Mouse (Mus musculus) CH12.LX (cell line): ENCODE measurements at regions not wholly inside any gene's neighbourhood (a gene's known extent, or its start where the extent isn't known, plus 50 kb on each side); places are given as distances from the start of the nearest gene placed in this dataset.

Experiments used
- BHLHE40 ChIP-seq: IDR thresholded peaks from 2 replicates; pipeline ENCODE4 v1.6.1; 2011; ENCODE audit warnings: mild to moderate bottlenecking, low read depth, low read length, improper control_type of control experiment
- CTCF ChIP-seq, 2 experiments: IDR thresholded peaks in 1 of 2; conservative IDR thresholded peaks in 1 of 2; 2 replicates each; pipeline ENCODE4 v1.5.1; 2011 to 2012; ENCODE audit warnings: low read depth in 2 of 2, low read length in 2 of 2, improper control_type of control experiment in 1 of 2, inconsistent platforms in 1 of 2, mild to moderate bottlenecking in 1 of 2, moderate library complexity in 1 of 2
- ELF1 ChIP-seq: IDR thresholded peaks from 2 replicates; pipeline ENCODE4 v1.6.1; 2014; ENCODE audit warnings: low read depth, mild to moderate bottlenecking, inconsistent platforms, low read length, improper control_type of control experiment
- GABPA ChIP-seq: IDR thresholded peaks from 2 replicates; pipeline ENCODE4 v1.6.1; 2012; ENCODE audit warnings: low read depth, low read length, improper control_type of control experiment, inconsistent platforms; ENCODE audit not compliant: insufficient replicate concordance
- KAT2A ChIP-seq: IDR thresholded peaks from 2 replicates; pipeline ENCODE4 v1.6.1; 2012; ENCODE audit warnings: low read length, improper control_type of control experiment, inconsistent platforms; ENCODE audit not compliant: insufficient replicate concordance
- MAFK ChIP-seq: IDR thresholded peaks from 2 replicates; pipeline ENCODE4 v1.6.1; 2011; ENCODE audit warnings: low read length, improper control_type of control experiment; ENCODE audit not compliant: insufficient replicate concordance
- MXI1 ChIP-seq: IDR thresholded peaks from 2 replicates; pipeline ENCODE4 v1.6.1; 2011; ENCODE audit warnings: mild to moderate bottlenecking, low read depth, low read length, improper control_type of control experiment
- NELFE ChIP-seq: IDR thresholded peaks from 2 replicates; pipeline ENCODE4 v1.6.1; 2011; ENCODE audit warnings: low read depth, low read length, improper control_type of control experiment
- POLR2A ChIP-seq: IDR thresholded peaks from 2 replicates; pipeline ENCODE4 v1.6.1; 2011; ENCODE audit warnings: low read depth, mild to moderate bottlenecking, improper control_type of control experiment, low read length
- POLR2AphosphoS2 ChIP-seq: IDR thresholded peaks from 2 replicates; pipeline ENCODE4 v1.6.1; 2011; ENCODE audit warnings: low read depth, low read length, improper control_type of control experiment
- SMC3 ChIP-seq: IDR thresholded peaks from 2 replicates; pipeline ENCODE4 v1.6.1; 2011; ENCODE audit warnings: low read depth, low read length, improper control_type of control experiment
- USF1 ChIP-seq: IDR thresholded peaks from 2 replicates; pipeline ENCODE4 v1.6.1; 2014; ENCODE audit warnings: low read depth, mild to moderate bottlenecking, inconsistent platforms, low read length, improper control_type of control experiment
- ZKSCAN1 ChIP-seq: IDR thresholded peaks from 2 replicates; pipeline ENCODE4 v1.6.1; 2012; ENCODE audit warnings: low read depth, inconsistent platforms, low read length, improper control_type of control experiment, borderline replicate concordance
- ZNF384 ChIP-seq: IDR thresholded peaks from 2 replicates; pipeline ENCODE4 v1.6.1; 2012; ENCODE audit warnings: low read depth, low read length, improper control_type of control experiment, inconsistent platforms

DNA sequence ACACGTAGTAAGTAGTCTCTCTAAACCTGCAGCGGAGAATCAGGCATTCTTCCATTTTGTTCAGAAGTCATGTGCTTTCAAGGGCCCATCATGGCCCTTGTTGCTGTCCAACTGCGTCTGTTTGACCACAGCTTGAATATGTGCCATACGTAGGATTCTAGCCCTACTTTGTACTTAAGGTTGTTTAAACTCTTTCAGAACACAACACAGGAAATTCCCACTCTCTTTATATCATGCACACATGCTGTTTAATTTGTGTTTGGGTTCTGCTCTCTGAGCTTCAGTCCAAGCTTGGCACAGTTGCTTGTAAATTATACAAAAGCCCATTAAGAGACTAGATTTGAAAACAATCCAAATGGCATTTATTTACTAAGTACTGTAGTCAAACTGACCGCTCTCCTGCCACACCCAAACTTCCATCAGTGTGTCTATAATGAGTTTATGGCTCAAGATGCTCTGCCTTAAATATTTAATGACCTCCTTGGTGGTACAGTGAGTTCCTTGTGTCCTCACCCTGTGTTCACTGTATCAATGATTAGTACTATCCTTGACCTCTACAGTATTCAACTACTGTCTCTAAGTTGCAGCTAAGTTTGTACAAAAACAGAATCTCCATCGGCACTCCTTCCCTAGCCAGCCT, 76.4 kb upstream of the 4933415F23Rik start:
- TF ChIP-seq BHLHE40, result no peak
- TF ChIP-seq POLR2AphosphoS2, result no peak
- no peak for TF ChIP-seq POLR2A
- no peak for TF ChIP-seq MAFK
- no peak for TF ChIP-seq SMC3
- TF ChIP-seq CTCF (conservative IDR thresholded peaks at IDR 0.05 in 1 of 2, IDR thresholded peaks at IDR 0.05 in 1 of 2; ENCODE audit: low read depth in 2 of 2, low read length in 2 of 2), result no peak
- no peak for TF ChIP-seq MXI1
- no peak for TF ChIP-seq USF1
- no peak for TF ChIP-seq KAT2A
- TF ChIP-seq NELFE, result no peak
- TF ChIP-seq GABPA, result no peak
- no peak for TF ChIP-seq ZNF384
- no peak for TF ChIP-seq ZKSCAN1
- TF ChIP-seq ELF1, result no peak
